Mouse (Mus musculus): ENCODE measurements around the gene Syngr4.

DNA sequence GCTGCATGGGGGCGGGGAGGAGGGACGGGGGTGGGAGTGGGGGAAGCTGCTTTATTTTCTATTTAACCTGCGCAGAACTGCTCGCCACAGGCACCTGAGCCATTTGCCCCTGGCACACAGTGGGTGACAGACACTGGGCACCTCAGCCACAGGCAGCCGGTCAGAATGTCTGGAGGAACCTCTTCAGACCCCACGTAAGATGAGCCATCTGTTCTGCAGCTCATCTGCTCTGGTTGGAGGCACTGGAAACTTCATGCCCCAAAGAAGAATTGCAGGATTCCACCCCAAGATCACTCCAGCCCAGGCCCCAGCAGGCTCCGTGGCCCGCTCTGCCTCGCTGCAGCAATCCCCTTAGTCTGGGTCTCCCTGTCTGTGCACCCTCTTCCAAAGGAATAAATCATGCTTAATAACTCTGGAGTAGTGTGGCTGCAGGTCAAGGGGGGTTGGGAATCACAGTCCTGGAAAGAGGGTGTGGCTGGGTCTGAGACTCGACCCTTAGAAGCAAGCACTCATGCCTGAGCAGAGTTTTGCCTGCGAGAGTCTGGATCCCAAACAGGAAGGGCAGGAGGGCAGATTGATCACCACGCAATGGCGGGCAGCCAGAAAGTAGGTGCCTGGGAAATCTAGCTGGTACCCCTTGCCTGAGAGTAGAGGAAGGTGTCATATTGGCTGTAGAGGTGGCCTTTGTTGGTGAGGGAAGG lies 20.6 kb upstream of the Syngr4 start:
- TF ChIP-seq USF1 (IDR thresholded peaks at IDR 0.05; ENCODE audit: low read depth, low read length) (no peak), CTCF (conservative IDR thresholded peaks at IDR 0.05 in 1 of 2, IDR thresholded peaks at IDR 0.05 in 1 of 2; ENCODE audit: low read depth in 2 of 2, low read length in 2 of 2) (no peak), MXI1 (IDR thresholded peaks at IDR 0.05; ENCODE audit: low read depth, low read length) (no peak), E2F4 (IDR thresholded peaks at IDR 0.05; ENCODE audit: insufficient replicate concordance, low read depth, low read length) (no peak), PAX5 (IDR thresholded peaks at IDR 0.05; ENCODE audit: low read length) (no peak), EP300 (IDR thresholded peaks at IDR 0.05; ENCODE audit: low read length) (no peak), MAX (IDR thresholded peaks at IDR 0.05; ENCODE audit: low read length) (no peak), POLR2A (IDR thresholded peaks at IDR 0.05; ENCODE audit: low read depth, low read length) (no peak), MYC (IDR thresholded peaks at IDR 0.05; ENCODE audit: low read depth, low read length) (no peak), ZNF384 (IDR thresholded peaks at IDR 0.05; ENCODE audit: low read depth, low read length) (no peak), ELF1 (IDR thresholded peaks at IDR 0.05; ENCODE audit: low read depth, low read length) (no peak), MAZ (IDR thresholded peaks at IDR 0.05; ENCODE audit: low read depth, low read length) (no peak), CHD2 (IDR thresholded peaks at IDR 0.05; ENCODE audit: low read length) (no peak)

Data from CH12.LX (cell line).